Mouse (Mus musculus) Muller cell, postnatal 12 days (primary cell): Measurements from ENCODE around the gene Id1.

Experiments used
- DNase-seq: peaks from one replicate; pipeline ENCODE4 v3.0.0-alpha.2; 2015; ENCODE audit errors: inconsistent ontology term

The Id1 gene

GRCm38 (mm10) chr2:152723651-152724331, 12.3 kb upstream of the Id1 start:
- DNase-seq: peak; percentile 40

- no peak for DNase-seq
Observed at GRCm38 (mm10) chr2:152724332-152724723, 11.7 kb upstream of the Id1 start.

- DNase-seq: no peak
Observed at GRCm38 (mm10) chr2:152725178-152725750, 10.8 kb upstream of the Id1 start.

GRCm38 (mm10) chr2:152726213-152726612, 9.8 kb upstream of the Id1 start:
- DNase-seq: no peak

- DNase-seq: no peak
Observed at GRCm38 (mm10) chr2:152726751-152727335, 9.2 kb upstream of the Id1 start.

- no peak for DNase-seq
Observed at GRCm38 (mm10) chr2:152727795-152728510, 8.1 kb upstream of the Id1 start.

- no peak for DNase-seq
Observed at GRCm38 (mm10) chr2:152728594-152728993, 7.5 kb upstream of the Id1 start.

- DNase-seq: no peak
Observed at GRCm38 (mm10) chr2:152729013-152729635, 6.9 kb upstream of the Id1 start.

- no peak for DNase-seq
Observed at GRCm38 (mm10) chr2:152729636-152730020, 6.4 kb upstream of the Id1 start.

- no peak for DNase-seq
Observed at GRCm38 (mm10) chr2:152733201-152733600, 2.9 kb upstream of the Id1 start.

- DNase-seq: peak; percentile 43
Observed at GRCm38 (mm10) chr2:152734501-152734900, 1.6 kb upstream of the Id1 start.

- peak; percentile 97 for DNase-seq
Observed at GRCm38 (mm10) chr2:152734984-152735383, 1.1 kb upstream of the Id1 start.

- peak; percentile 55 for DNase-seq
Observed at GRCm38 (mm10) chr2:152736748-152737147, 697 bp downstream of the Id1 start.

- DNase-seq: peak; percentile 58
Observed at GRCm38 (mm10) chr2:152737306-152738221, 1.5 kb downstream of the Id1 start.

GRCm38 (mm10) chr2:152738341-152738740, 2.3 kb downstream of the Id1 start:
- DNase-seq: no peak

- DNase-seq: peak; percentile 95
Observed at GRCm38 (mm10) chr2:152739031-152739841, 3.2 kb downstream of the Id1 start.

- peak; percentile 54 for DNase-seq
Observed at GRCm38 (mm10) chr2:152739842-152740260, 3.8 kb downstream of the Id1 start.

- DNase-seq: no peak
Observed at GRCm38 (mm10) chr2:152740490-152740889, 4.4 kb downstream of the Id1 start.

GRCm38 (mm10) chr2:152741153-152742041, 5.3 kb downstream of the Id1 start:
- DNase-seq: peak; percentile 87
